Mouse (Mus musculus) erythroid progenitor cell, adult 5-6 weeks (primary cell): ENCODE data around the gene Sephs2. TPM values are rescaled to one million over a fixed set of nuclear protein-coding genes. Genes with fewer than 3 reads are reported as not detected.

ENCODE experiments used
- ATAC-seq: replicated peaks from 2 replicates; pipeline ENCODE4 v1.8.0; 2016; ENCODE audit warnings: moderate number of reproducible peaks, mild to moderate bottlenecking, moderate TSS enrichment, inconsistent platforms; ENCODE audit not compliant: poor library complexity, low FRiP score, severe bottlenecking
- total RNA-seq, 2 experiments: library from RNA; stranded (forward) in 1 of 2; stranded (reverse) in 1 of 2; fragments of 150-400 nt in 1 of 2; fragments of 186-747, 209-891 nt in 1 of 2; gene quantifications; 2 replicates each; pipeline versions ENCODE4 v1.2.3 to v1.2.4; 2015 to 2017; ENCODE audit warnings: low replicate concordance in 2 of 2

Gene Sephs2
- total RNA-seq (2015; ENCODE audit: low replicate concordance) (16.8 and 18.0 TPM in 2 replicates), total RNA-seq (2017; ENCODE audit: low replicate concordance) (25.8 and 29.0 TPM in 2 replicates)

- ATAC-seq: peak; percentile 88
These were observed at the start of gene Sephs2 for GRCm38 (mm10) chr7:127273925-127274789. Sephs2 (minus strand) TSS chr7:127274055.

GRCm38 (mm10) chr7:127322085-127322484 is 48.2 kb upstream of the Sephs2 start:
- no peak for ATAC-seq

DNA sequence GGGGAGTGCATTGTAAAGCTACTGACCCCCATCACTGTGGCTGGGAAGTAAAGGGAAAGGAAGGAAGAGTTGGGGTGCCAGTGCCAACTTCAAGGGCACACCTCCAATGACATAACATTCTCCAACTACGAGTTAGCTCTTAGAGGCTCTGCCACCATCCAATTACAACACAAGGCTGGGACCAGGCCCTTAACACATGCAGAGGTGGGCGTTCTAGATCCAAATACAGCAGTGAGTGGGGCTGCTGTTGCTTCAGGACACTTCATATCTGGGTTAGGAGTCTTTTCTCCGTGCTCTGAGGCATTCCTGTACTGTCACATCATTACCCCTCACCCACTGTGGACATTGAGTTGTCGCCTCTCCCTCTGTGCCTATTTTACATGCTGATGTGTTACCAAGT is 47.3 kb upstream of the Sephs2 start:
- no peak for ATAC-seq

DNA sequence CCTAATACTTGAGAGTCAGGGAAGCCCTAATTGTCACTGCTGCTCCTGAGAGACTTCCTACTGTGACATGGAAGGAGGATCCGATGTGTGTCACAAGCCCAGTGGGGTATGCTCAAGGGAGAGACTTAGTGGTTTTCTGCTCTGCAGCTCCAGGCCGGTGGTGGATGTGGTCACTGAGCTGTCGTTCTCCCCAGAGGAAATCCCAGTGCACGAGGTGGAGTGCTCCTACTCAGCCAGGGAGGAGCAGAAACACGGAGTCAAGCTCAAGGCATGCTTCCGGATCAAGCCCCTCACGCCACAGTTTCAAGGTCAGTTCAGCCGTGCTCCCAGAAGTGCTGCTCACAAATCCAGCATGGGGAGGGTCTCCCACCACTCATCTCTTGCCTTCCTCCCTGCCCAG is 40.1 kb upstream of the Sephs2 start:
- no peak for ATAC-seq

GRCm38 (mm10) chr7:127309951-127310350 is 36.1 kb upstream of the Sephs2 start:
- no peak for ATAC-seq

- ATAC-seq: peak; percentile 58
These were observed 35.0 kb upstream of the Sephs2 start for GRCm38 (mm10) chr7:127308887-127309286.

GRCm38 (mm10) chr7:127308431-127308830 is 34.6 kb upstream of the Sephs2 start:
- no peak for ATAC-seq

- no peak for ATAC-seq
These were observed 23.8 kb upstream of the Sephs2 start for GRCm38 (mm10) chr7:127297586-127298193.

GRCm38 (mm10) chr7:127296786-127297555 is 23.1 kb upstream of the Sephs2 start:
- ATAC-seq: 0 out of 2 replicates have a peak, but pooled peaks have one; percentile 13

GRCm38 (mm10) chr7:127296098-127296497 is 22.2 kb upstream of the Sephs2 start, which contains the start of gene Itgal:
Itgal (plus strand) TSS chr7:127296260.
- no peak for ATAC-seq

- no peak for ATAC-seq
These were observed 16.3 kb upstream of the Sephs2 start for GRCm38 (mm10) chr7:127290142-127290541.

DNA sequence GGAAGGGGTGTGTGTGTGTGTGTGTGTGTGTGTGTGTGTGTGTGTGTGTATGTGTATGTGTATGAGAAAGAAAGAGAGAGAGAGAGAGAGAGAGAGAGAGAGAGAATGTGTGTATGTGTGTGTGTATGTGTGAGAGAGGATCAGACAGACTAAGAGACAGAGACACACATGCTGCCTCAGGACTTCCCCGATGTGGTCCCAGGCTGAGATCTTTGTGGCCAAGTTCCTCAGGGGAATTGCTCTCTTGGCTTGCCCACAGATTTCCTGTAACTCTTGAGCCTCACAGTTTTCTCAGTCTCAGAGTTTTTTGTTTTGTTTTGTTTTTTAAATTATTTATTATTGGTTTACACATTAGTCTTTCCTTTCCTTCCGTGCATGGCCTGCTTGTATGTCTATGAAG is 15.5 kb upstream of the Sephs2 start:
- no peak for ATAC-seq

DNA sequence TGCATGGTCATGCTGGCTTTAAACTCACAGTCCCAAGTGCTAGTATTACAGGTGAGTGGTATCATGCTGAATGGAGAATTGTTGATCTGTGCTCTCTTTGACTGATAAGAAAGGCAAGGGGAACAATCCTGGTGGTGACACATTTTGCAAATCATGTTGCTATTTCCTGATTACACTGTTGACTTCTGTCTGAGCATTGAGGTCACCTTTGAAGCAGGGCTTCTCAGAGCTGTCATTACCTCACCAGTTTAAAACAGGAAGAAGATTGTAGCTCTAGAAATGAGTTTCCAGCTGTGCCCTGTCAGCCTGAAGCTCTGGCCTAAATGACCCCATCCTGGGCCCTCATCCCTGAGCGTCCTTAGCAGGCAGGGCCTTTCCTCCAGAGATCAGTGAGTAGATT is 14.1 kb upstream of the Sephs2 start:
- ATAC-seq: no peak

- peak; percentile 64 for ATAC-seq
These were observed 11.3 kb upstream of the Sephs2 start for GRCm38 (mm10) chr7:127285154-127285553.

GRCm38 (mm10) chr7:127282190-127282589 is 8.3 kb upstream of the Sephs2 start:
- ATAC-seq: no peak

DNA sequence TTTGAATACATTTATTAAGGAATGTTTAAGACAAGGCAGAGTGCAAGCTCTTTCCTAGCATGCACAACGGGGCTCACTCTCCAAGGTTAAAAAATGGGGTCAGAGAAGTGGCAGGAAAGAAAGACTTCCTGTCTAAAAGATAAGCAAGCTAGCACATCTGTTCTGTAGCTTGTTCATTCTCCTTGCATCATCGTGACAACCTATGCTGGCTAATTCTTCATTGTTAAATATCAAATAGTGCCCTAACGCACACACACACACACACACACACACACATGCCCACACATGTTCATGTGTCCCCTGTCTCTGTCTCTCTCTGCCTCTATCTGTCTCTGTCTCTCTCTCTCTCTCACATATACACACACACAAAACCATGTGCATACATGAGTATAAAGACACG is 7.3 kb upstream of the Sephs2 start:
- no peak for ATAC-seq

GRCm38 (mm10) chr7:127280092-127280491 is 6.2 kb upstream of the Sephs2 start:
- no peak for ATAC-seq

DNA sequence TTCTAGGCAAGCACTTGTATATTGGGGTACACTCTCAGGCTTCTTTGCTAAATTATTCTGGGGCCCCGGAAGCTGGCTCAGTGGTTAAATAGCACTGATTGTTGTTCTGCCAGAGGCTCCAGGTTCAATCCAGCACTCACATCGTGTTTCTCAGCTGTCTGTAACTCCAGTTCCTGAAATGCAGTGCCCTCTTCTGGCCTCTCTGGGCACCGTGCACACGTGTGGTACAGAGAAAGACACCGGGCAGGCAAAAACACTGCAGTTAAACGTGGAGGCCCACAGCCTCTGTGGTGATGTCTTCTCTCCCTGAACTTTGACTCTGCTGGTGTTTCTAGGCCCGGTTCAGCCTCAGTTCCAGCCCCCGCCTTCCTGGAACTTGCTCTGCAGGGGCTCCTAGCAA is 4.5 kb upstream of the Sephs2 start:
- ATAC-seq: 0 out of 2 replicates have a peak, but pooled peaks have one; percentile 28

DNA sequence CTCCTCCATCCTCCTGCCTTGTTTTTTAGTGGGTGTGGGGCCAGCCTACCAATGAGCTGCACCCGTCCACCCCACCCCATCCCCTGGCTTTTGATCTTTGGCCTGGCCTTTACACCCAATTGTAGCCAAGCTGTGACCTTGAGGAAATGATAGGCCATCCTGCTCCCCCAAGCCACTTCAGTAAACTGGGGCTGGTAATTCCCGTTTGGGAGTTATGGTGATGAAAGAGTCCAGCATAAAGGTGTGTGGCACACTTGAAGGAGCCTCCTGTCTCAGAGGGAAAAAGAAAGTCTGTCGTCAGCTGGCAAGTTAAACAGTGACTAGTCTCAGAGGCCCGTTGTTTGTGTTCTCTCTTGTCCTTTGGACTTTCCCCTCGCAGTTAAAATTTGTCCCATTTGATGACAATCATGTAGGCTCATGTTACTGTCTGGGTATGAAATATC is 2.7 kb upstream of the Sephs2 start:
- ATAC-seq: no peak
